Comparison of ENCODE assay signal across 9 mouse cellular contexts in genomic region chr19:46086337-46086736, GRCm38 (mm10). TPM values are rescaled to one million over a fixed set of nuclear protein-coding genes. Genes with fewer than 3 reads are reported as not detected.
A peak's percentile ranks its signal among the peaks of the same experiment; 100 is the strongest.
DNase-seq lines count a peak whose midpoint lies in the region; ATAC-seq lines count a peak whose summit lies in the region.
"Had no signal": no experiment of that assay in that cellular context is flagged by ENCODE, and none has a peak within 500 bp of the region (broad histone marks: within the 10 kb centered on the region; RNA-seq: fewer than 3 reads in every experiment).

No protein-coding gene starts in this region.

- DNase-seq in hindbrain, embryonic 11.5 days (ENCODE audit: low spot score): peak; percentile 73
- DNase-seq in CD8-positive naive resting alpha-beta T cell, adult 2 months (ENCODE audit: low read depth in 2 of 2, low spot score in 2 of 2): peak; percentile 33 to 57
- peak; percentile 88 for DNase-seq in adipocyte (ENCODE audit: low spot score)
- DNase-seq in embryo, embryonic 9.5 days (ENCODE audit: extremely low spot score): peak; percentile 37
- DNase-seq in layer of hippocampus, postnatal 14 days (ENCODE audit: low spot score in 2 of 2): peak; percentile 37 to 66
- peak; percentile 72 for DNase-seq in mesoderm, embryonic 11.5 days (ENCODE audit: low read depth, low spot score)
- peak; percentile 73 for DNase-seq in thymus, postnatal 4 days

- H3K9me3 ChIP-seq in hindbrain, embryonic 11.5 days (ENCODE audit: control insufficient read depth, low read length): no peaks in the 10 kb centered on the region
- no peaks in the 10 kb centered on the region for H3K9me3 ChIP-seq in hindbrain, embryonic 16.5 days (ENCODE audit: control insufficient read depth, low read length)

- peaks cover 7% of the 10 kb centered on the region for H3K36me3 ChIP-seq in hindbrain, embryonic 11.5 days (ENCODE audit: control insufficient read depth, insufficient read depth, low read length)
- peaks cover 36% of the 10 kb centered on the region for H3K36me3 ChIP-seq in hindbrain, embryonic 16.5 days (ENCODE audit: control insufficient read depth, insufficient read depth, low read length)

- no peak overlapping the region for H3K27ac ChIP-seq in hindbrain, embryonic 11.5 days (ENCODE audit: low read depth, low read length)
- H3K27ac ChIP-seq in hindbrain, embryonic 16.5 days (ENCODE audit: low read depth, low read length): no peak overlapping the region

- H3K4me1 ChIP-seq in hindbrain, embryonic 11.5 days (replicated peaks; ENCODE audit: control insufficient read depth, insufficient read depth, low read length): no peaks in the 10 kb centered on the region
- H3K4me1 ChIP-seq in hindbrain, embryonic 16.5 days (ENCODE audit: control insufficient read depth, insufficient read depth, low read depth, low read length): no peaks in the 10 kb centered on the region

- H3K4me3 ChIP-seq in hindbrain, embryonic 11.5 days (ENCODE audit: low read depth, low read length): no peak overlapping the region
- no peak overlapping the region for H3K4me3 ChIP-seq in hindbrain, embryonic 16.5 days (ENCODE audit: low read length)

- no peak for ATAC-seq in hindbrain, embryonic 11.5 days (ENCODE audit: low FRiP score)
- no peak for ATAC-seq in hindbrain, embryonic 16.5 days

- 53% methylated on average over 3 of the region's 3 CpGs for WGBS in hindbrain, embryonic 11.5 days
- 50% methylated on average over 3 of the region's 3 CpGs for WGBS in hindbrain, embryonic 16.5 days

- H3K9ac ChIP-seq in hindbrain, embryonic 11.5 days (ENCODE audit: low read depth, low read length): no peak overlapping the region
- no peak overlapping the region for H3K9ac ChIP-seq in hindbrain, embryonic 16.5 days (ENCODE audit: low read depth, low read length)

- no peaks in the 10 kb centered on the region for H3K27me3 ChIP-seq in hindbrain, embryonic 11.5 days (ENCODE audit: control insufficient read depth, insufficient read depth, low read length)
- H3K27me3 ChIP-seq in hindbrain, embryonic 16.5 days (replicated peaks; ENCODE audit: control insufficient read depth, insufficient read depth, low read length): no peaks in the 10 kb centered on the region

- no peak overlapping the region for H3K4me2 ChIP-seq in hindbrain, embryonic 11.5 days (replicated peaks; ENCODE audit: low read depth, low read length)
- no peak overlapping the region for H3K4me2 ChIP-seq in hindbrain, embryonic 16.5 days (ENCODE audit: low read length)

RNA-seq across cellular contexts. Expression of gene Nolc1, which starts 10.7 kb away (rescaled TPM):
- polyA plus RNA-seq in hindbrain, embryonic 11.5 days (2014; fragmentation: Nextera tagmentation; extraction: Ambion mirVana): 102 and 103 TPM in 2 replicates
- polyA plus RNA-seq in hindbrain, embryonic 16.5 days (2015; fragmentation: Nextera tagmentation; extraction: Ambion mirVana): 56.3 and 63.9 TPM in 2 replicates
- 10 to 100 TPM; 39.9 to 40.7 TPM for total RNA-seq in layer of hippocampus, postnatal 14 days (2021)

RNA-seq across cellular contexts. Expression of gene Ldb1, which starts 41.3 kb away (rescaled TPM):
- 87.9 and 95.8 TPM in 2 replicates for polyA plus RNA-seq in hindbrain, embryonic 11.5 days (2014; fragmentation: Nextera tagmentation; extraction: Ambion mirVana)
- polyA plus RNA-seq in hindbrain, embryonic 16.5 days (2015; fragmentation: Nextera tagmentation; extraction: Ambion mirVana): 50.6 and 88.5 TPM in 2 replicates
- total RNA-seq in layer of hippocampus, postnatal 14 days (2021): 100 to 1,000 TPM in 1 of 2 experiments, 10 to 100 TPM in 1; 95.3 to 103 TPM

RNA-seq across cellular contexts. Expression of gene Pprc1, which starts 41.7 kb away (rescaled TPM):
- 42.7 and 45.8 TPM in 2 replicates for polyA plus RNA-seq in hindbrain, embryonic 11.5 days (2014; fragmentation: Nextera tagmentation; extraction: Ambion mirVana)
- 15.4 and 22.5 TPM in 2 replicates for polyA plus RNA-seq in hindbrain, embryonic 16.5 days (2015; fragmentation: Nextera tagmentation; extraction: Ambion mirVana)
- total RNA-seq in layer of hippocampus, postnatal 14 days (2021): 10 to 100 TPM; 23.4 to 29.0 TPM

RNA-seq across cellular contexts. Expression of gene Elovl3, which starts 45.4 kb away (rescaled TPM):
- not detected in 2 replicates for polyA plus RNA-seq in hindbrain, embryonic 11.5 days (2014; fragmentation: Nextera tagmentation; extraction: Ambion mirVana)
- not detected in 2 replicates for polyA plus RNA-seq in hindbrain, embryonic 16.5 days (2015; fragmentation: Nextera tagmentation; extraction: Ambion mirVana)
- not detected for total RNA-seq in layer of hippocampus, postnatal 14 days (2021)
- polyA plus RNA-seq: frontal cortex, adult 2 months had no signal

Comparison
In these comparisons a context has a peak if more than half of its experiments do, and no peak if none do; other contexts are left out.
1. DNase-seq: peak in every context shown above with its lines; median percentile 88 in adipocyte; 73 in hindbrain, embryonic 11.5 days; 73 in thymus, postnatal 4 days; 72 in mesoderm, embryonic 11.5 days; 52 in layer of hippocampus, postnatal 14 days; 45 in CD8-positive naive resting alpha-beta T cell, adult 2 months; 37 in embryo, embryonic 9.5 days.